Mouse (Mus musculus): ENCODE measurements around the gene St3gal3. TPM values are rescaled to one million over a fixed set of nuclear protein-coding genes. Genes with fewer than 3 reads are reported as not detected.

The St3gal3 gene
- total and polyA plus RNA-seq, 2 experiments = 27.9 to 44.9 TPM

DNA sequence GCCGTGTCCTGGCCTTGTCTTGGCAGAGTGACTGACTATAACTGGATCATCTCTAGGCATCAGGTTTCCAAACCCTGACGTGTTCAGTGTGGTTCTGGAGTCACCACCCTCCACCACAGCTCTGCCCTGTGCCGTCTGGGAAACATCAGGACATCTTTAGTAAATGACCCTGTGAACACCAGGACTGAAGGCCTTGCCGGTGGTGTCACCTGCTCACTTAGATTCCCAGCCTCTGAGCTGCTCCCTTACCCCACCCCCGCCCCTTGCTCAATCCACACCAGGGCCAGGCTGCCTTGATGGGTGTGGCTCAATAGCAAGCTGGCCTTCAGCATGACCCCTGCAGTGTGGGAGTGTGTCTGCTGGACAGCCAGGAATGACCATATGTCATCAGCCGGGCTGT, 119.1 kb downstream of the St3gal3 start:
- Histone ChIP-seq H3K27me3 (ENCODE audit: control insufficient read depth, insufficient read depth, low read length) (no peaks in the 10 kb centered on the region), H3K4me1 (ENCODE audit: control insufficient read depth, insufficient read depth, low read length) (peaks cover 7% of the 10 kb centered on the region), H3K36me3 (ENCODE audit: control insufficient read depth, insufficient read depth, low read length) (peaks cover 6% of the 10 kb centered on the region), H3K9ac (ENCODE audit: low read depth, low read length) (no peak overlapping the region), H3K79me2 (ENCODE audit: control insufficient read depth, insufficient read depth, low read length) (peaks cover 37% of the 10 kb centered on the region), H3K27ac (replicated peaks; ENCODE audit: insufficient read depth, low read depth, low read length) (no peak overlapping the region), H3K4me3 (ENCODE audit: insufficient read depth, low read depth, low read length) (no peak overlapping the region)
- TF ChIP-seq CTCF (IDR thresholded peaks at IDR 0.05; ENCODE audit: low read depth, low read length) (no peak), POLR2A (IDR thresholded peaks at IDR 0.05; ENCODE audit: extremely low read depth, insufficient read depth, low read length) (no peak)
- DNase-seq (ENCODE audit: extremely low read depth, low read depth, low spot score) = peak; percentile 47
- 27% methylated on average over 6 of the region's 6 CpGs for WGBS

- H3K4me3 ChIP-seq (ENCODE audit: insufficient read depth, low read depth, low read length) = no peak overlapping the region
- H3K9ac ChIP-seq (ENCODE audit: low read depth, low read length) = no peak overlapping the region
- H3K36me3 ChIP-seq (ENCODE audit: control insufficient read depth, insufficient read depth, low read length) = peaks cover 6% of the 10 kb centered on the region
- 96% methylated on average over 11 of the region's 11 CpGs for WGBS
- H3K27ac ChIP-seq (replicated peaks; ENCODE audit: insufficient read depth, low read depth, low read length) = no peak overlapping the region
- no peaks in the 10 kb centered on the region for H3K27me3 ChIP-seq (ENCODE audit: control insufficient read depth, insufficient read depth, low read length)
- TF ChIP-seq CTCF (IDR thresholded peaks at IDR 0.05; ENCODE audit: low read depth, low read length) (no peak), POLR2A (IDR thresholded peaks at IDR 0.05; ENCODE audit: extremely low read depth, insufficient read depth, low read length) (no peak)
- H3K4me1 ChIP-seq (ENCODE audit: control insufficient read depth, insufficient read depth, low read length) = peaks cover 7% of the 10 kb centered on the region
- H3K79me2 ChIP-seq (ENCODE audit: control insufficient read depth, insufficient read depth, low read length) = peaks cover 37% of the 10 kb centered on the region
- DNase-seq (ENCODE audit: extremely low read depth, low read depth, low spot score) = no peak
Measured at GRCm38 (mm10) chr4:118015126-118015525, 119.6 kb downstream of the St3gal3 start.

DNA sequence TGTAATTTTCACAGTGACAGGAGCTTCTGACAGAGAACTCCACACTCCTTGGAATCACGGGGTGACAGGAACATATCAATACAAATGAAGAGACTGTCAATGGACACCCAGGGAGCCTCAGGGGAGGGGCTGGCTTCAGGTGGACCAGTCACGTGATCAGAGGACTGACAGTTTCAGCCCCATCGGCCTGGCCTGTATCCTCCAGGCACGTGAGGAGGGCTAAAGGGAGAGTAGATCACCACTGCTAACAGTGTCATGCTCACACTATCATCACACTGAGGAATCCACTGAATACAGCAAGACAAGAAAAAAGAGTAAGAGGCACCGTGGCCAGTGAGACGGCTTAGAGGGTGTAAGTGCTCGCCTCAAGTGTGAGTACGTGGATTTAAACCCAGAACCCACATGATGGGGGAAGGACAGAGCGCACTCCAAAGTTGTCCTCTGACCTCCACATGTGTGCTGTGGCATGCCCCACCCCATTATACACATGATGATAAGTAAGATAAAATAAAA, 124.0 kb downstream of the St3gal3 start:
- TF ChIP-seq POLR2A (IDR thresholded peaks at IDR 0.05; ENCODE audit: extremely low read depth, insufficient read depth, low read length) (no peak), CTCF (IDR thresholded peaks at IDR 0.05; ENCODE audit: low read depth, low read length) (no peak)
- peaks cover 2% of the 10 kb centered on the region; the same call in 1 of the 2 replicates for H3K4me1 ChIP-seq (ENCODE audit: control insufficient read depth, insufficient read depth, low read length)
- no peak overlapping the region for H3K4me3 ChIP-seq (ENCODE audit: insufficient read depth, low read depth, low read length)
- H3K27ac ChIP-seq (replicated peaks; ENCODE audit: insufficient read depth, low read depth, low read length) = no peak overlapping the region
- DNase-seq (ENCODE audit: extremely low read depth, low read depth, low spot score) = no peak
- WGBS = 90% methylated on average over 9 of the region's 9 CpGs
- no peaks in the 10 kb centered on the region for H3K27me3 ChIP-seq (ENCODE audit: control insufficient read depth, insufficient read depth, low read length)
- H3K9ac ChIP-seq (ENCODE audit: low read depth, low read length) = no peak overlapping the region; the same call in 1 of the 2 replicates
- H3K36me3 ChIP-seq (ENCODE audit: control insufficient read depth, insufficient read depth, low read length) = peaks cover 6% of the 10 kb centered on the region
- H3K79me2 ChIP-seq (ENCODE audit: control insufficient read depth, insufficient read depth, low read length) = peaks cover 28% of the 10 kb centered on the region; the same call in 1 of the 2 replicates

DNA sequence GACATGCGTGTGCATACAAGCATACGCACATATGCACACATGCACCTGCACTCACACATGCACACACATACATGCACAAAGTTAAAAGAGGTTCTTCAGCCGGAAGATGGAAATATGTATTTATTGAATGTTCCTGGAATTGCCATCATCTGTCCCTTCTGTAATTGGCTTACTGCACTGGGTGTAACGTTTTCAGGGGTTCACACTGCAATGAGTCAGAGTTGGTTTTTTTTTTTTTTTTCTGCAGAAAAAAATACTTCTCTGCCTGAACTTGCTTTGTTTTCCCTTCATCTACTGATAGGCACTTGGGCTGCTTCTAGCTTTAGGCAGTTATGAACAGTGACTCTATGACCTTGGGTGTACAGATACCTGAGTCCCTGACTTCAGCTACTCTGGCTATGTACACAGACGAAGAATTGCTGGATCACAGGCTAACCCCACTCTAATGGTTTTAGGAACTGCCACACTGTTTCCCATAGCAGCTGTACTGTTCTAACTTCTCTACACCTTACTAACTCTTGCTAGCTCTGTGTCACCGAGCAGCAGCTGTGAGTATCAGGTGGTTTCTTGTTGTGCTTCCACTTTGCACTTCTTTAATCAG, 126.2 kb downstream of the St3gal3 start:
- Histone ChIP-seq H3K4me1 (ENCODE audit: control insufficient read depth, insufficient read depth, low read length) (peaks cover 3% of the 10 kb centered on the region; the same call in 1 of the 2 replicates), H3K27me3 (ENCODE audit: control insufficient read depth, insufficient read depth, low read length) (no peaks in the 10 kb centered on the region), H3K27ac (replicated peaks; ENCODE audit: insufficient read depth, low read depth, low read length) (no peak overlapping the region), H3K36me3 (ENCODE audit: control insufficient read depth, insufficient read depth, low read length) (peaks cover 5% of the 10 kb centered on the region), H3K9ac (ENCODE audit: low read depth, low read length) (no peak overlapping the region), H3K4me3 (ENCODE audit: insufficient read depth, low read depth, low read length) (no peak overlapping the region), H3K79me2 (ENCODE audit: control insufficient read depth, insufficient read depth, low read length) (peaks cover 19% of the 10 kb centered on the region; the same call in 1 of the 2 replicates)
- DNase-seq (ENCODE audit: extremely low read depth, low read depth, low spot score) = peak; percentile 35
- WGBS = 63% methylated on average over 6 of the region's 6 CpGs
- TF ChIP-seq POLR2A (IDR thresholded peaks at IDR 0.05; ENCODE audit: extremely low read depth, insufficient read depth, low read length) (no peak), CTCF (IDR thresholded peaks at IDR 0.05; ENCODE audit: low read depth, low read length) (no peak)

DNA sequence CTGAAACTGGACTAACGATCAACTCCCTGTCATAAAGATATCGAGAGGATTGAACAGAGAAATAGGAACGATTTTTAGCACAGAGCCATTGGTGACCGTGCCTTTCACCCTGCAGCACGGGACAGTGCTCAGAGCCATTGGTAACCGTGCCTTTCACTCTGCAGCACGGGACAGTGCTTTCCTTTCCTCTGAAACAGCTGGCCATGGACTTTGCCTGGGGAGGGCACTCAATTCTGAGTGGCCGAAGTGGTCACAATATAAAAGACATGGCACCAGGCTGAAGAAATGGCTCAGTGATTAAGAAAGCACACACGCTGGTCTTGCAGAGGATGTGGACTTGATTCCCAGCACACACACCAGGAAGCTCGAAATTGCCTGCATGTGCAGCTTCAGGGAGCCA, 133.4 kb downstream of the St3gal3 start:
- no peak overlapping the region for H3K9ac ChIP-seq (ENCODE audit: low read depth, low read length)
- no peaks in the 10 kb centered on the region for H3K27me3 ChIP-seq (ENCODE audit: control insufficient read depth, insufficient read depth, low read length)
- peaks cover 50% of the 10 kb centered on the region for H3K4me1 ChIP-seq (ENCODE audit: control insufficient read depth, insufficient read depth, low read length)
- peak; percentile 67 for DNase-seq (ENCODE audit: extremely low read depth, low read depth, low spot score)
- TF ChIP-seq POLR2A (IDR thresholded peaks at IDR 0.05; ENCODE audit: extremely low read depth, insufficient read depth, low read length) (no peak), CTCF (IDR thresholded peaks at IDR 0.05; ENCODE audit: low read depth, low read length) (no peak)
- H3K36me3 ChIP-seq (ENCODE audit: control insufficient read depth, insufficient read depth, low read length) = no peaks in the 10 kb centered on the region
- peaks cover 13% of the 10 kb centered on the region; the same call in 1 of the 2 replicates for H3K79me2 ChIP-seq (ENCODE audit: control insufficient read depth, insufficient read depth, low read length)
- 41% methylated on average over 10 of the region's 10 CpGs for WGBS
- H3K4me3 ChIP-seq (ENCODE audit: insufficient read depth, low read depth, low read length) = no peak overlapping the region
- H3K27ac ChIP-seq (replicated peaks; ENCODE audit: insufficient read depth, low read depth, low read length) = peak overlapping the region; percentile 62

- TF ChIP-seq CTCF (IDR thresholded peaks at IDR 0.05; ENCODE audit: low read depth, low read length) (no peak), POLR2A (IDR thresholded peaks at IDR 0.05; ENCODE audit: extremely low read depth, insufficient read depth, low read length) (no peak)
- Histone ChIP-seq H3K4me3 (ENCODE audit: insufficient read depth, low read depth, low read length) (no peak overlapping the region), H3K79me2 (ENCODE audit: control insufficient read depth, insufficient read depth, low read length) (peaks cover 13% of the 10 kb centered on the region; the same call in 1 of the 2 replicates), H3K36me3 (ENCODE audit: control insufficient read depth, insufficient read depth, low read length) (no peaks in the 10 kb centered on the region), H3K27me3 (ENCODE audit: control insufficient read depth, insufficient read depth, low read length) (no peaks in the 10 kb centered on the region), H3K4me1 (ENCODE audit: control insufficient read depth, insufficient read depth, low read length) (peaks cover 54% of the 10 kb centered on the region), H3K27ac (replicated peaks; ENCODE audit: insufficient read depth, low read depth, low read length) (peak overlapping the region; percentile 62), H3K9ac (ENCODE audit: low read depth, low read length) (no peak overlapping the region)
- WGBS = 77% methylated on average over 10 of the region's 10 CpGs
- no peak for DNase-seq (ENCODE audit: extremely low read depth, low read depth, low spot score)
Measured at GRCm38 (mm10) chr4:118000605-118001208, 134.0 kb downstream of the St3gal3 start.

Data from liver, adult 2 months (tissue).